Mouse (Mus musculus) cerebellum, adult 2 months (tissue): Measurements from ENCODE around the gene Abcc9. TPM values are rescaled to one million over a fixed set of nuclear protein-coding genes. Genes with fewer than 3 reads are reported as not detected.

ENCODE experiments used
- DNase-seq, 2 experiments: peaks; one replicate each; pipeline ENCODE4 v3.0.0; 2021
- H3K27ac ChIP-seq: fragments of 200-500 bp; 2 replicates; pipeline ENCODE4 v1.5.1; 2012; ENCODE audit warnings: low read length, control low read depth, inconsistent platforms; ENCODE audit not compliant: insufficient read depth
- H3K27me3 ChIP-seq: fragments of 200-500 bp; 2 replicates; pipeline ENCODE4 v1.6.1; 2012; ENCODE audit warnings: inconsistent platforms, mild to moderate bottlenecking, low read length, moderate library complexity; ENCODE audit not compliant: control insufficient read depth, insufficient read depth
- H3K4me1 ChIP-seq: fragments of 200-500 bp; 2 replicates; pipeline ENCODE4 v1.6.1; 2011; ENCODE audit warnings: low read length; ENCODE audit not compliant: control insufficient read depth, insufficient read depth
- H3K4me3 ChIP-seq: fragments of 200-500 bp; replicated peaks from 2 replicates; pipeline ENCODE3; 2011; ENCODE audit warnings: mild to moderate bottlenecking, low read depth, low read length, control low read depth; ENCODE audit not compliant: insufficient read depth
- CTCF ChIP-seq: fragments of 200-500 bp; IDR thresholded peaks from 2 replicates; pipeline ENCODE4 v1.5.1; 2011; ENCODE audit warnings: low read depth, mild to moderate bottlenecking, control low read depth, low read length, moderate library complexity, borderline replicate concordance; ENCODE audit not compliant: insufficient read depth
- POLR2A ChIP-seq: fragments of 200-500 bp; IDR thresholded peaks from 2 replicates; pipeline ENCODE4 v1.6.1; 2011; ENCODE audit warnings: low read length, control low read depth, borderline replicate concordance; ENCODE audit not compliant: insufficient read depth
- WGBS: fragments of 180-500 bp; shearing (Covaris S2); methylation state at CpG from one replicate; pipeline ENCODE4 v1.1.7; 2018; 5-methylcytosine and 5-hydroxymethylcytosine counted together
- polyA plus RNA-seq: library from polyadenylated mRNA; depleted of rRNA; stranded (reverse); fragments of >200 nt; gene quantifications from 2 replicates; pipeline ENCODE4 v1.2.3, GENCODE M21; 2012

Gene Abcc9
- polyA plus RNA-seq, 1 experiment = 3.6 TPM

GRCm38 (mm10) chr6:142659038-142659437 lies 43.1 kb downstream of the Abcc9 start:
- DNase-seq = no peak
- 53% methylated on average over 5 of the region's 5 CpGs for WGBS
- no peaks in the 10 kb centered on the region for H3K4me1 ChIP-seq
- TF ChIP-seq POLR2A (no peak), CTCF (0 out of 2 replicates have a peak, but pooled peaks have one; percentile 5)
- H3K27ac ChIP-seq = no peak overlapping the region
- no peaks in the 10 kb centered on the region for H3K27me3 ChIP-seq
- no peak overlapping the region for H3K4me3 ChIP-seq

GRCm38 (mm10) chr6:142654561-142654960 lies 47.6 kb downstream of the Abcc9 start:
- no peak for DNase-seq
- no peak overlapping the region for H3K27ac ChIP-seq
- H3K4me1 ChIP-seq = no peaks in the 10 kb centered on the region
- WGBS = 52% methylated on average over 5 of the region's 5 CpGs
- no peaks in the 10 kb centered on the region for H3K27me3 ChIP-seq
- no peak for TF ChIP-seq POLR2A
- no peak for TF ChIP-seq CTCF
- no peak overlapping the region for H3K4me3 ChIP-seq

GRCm38 (mm10) chr6:142652175-142652574 lies 49.9 kb downstream of the Abcc9 start:
- DNase-seq = no peak
- H3K4me1 ChIP-seq = no peaks in the 10 kb centered on the region
- no peak for TF ChIP-seq CTCF
- TF ChIP-seq POLR2A = no peak
- WGBS = 68% methylated on average over 1 of the region's 1 CpGs
- no peaks in the 10 kb centered on the region for H3K27me3 ChIP-seq
- H3K27ac ChIP-seq = no peak overlapping the region
- no peak overlapping the region for H3K4me3 ChIP-seq

- Histone ChIP-seq H3K4me3 (no peak overlapping the region), H3K4me1 (no peaks in the 10 kb centered on the region), H3K27ac (no peak overlapping the region), H3K27me3 (no peaks in the 10 kb centered on the region)
- TF ChIP-seq CTCF (no peak), POLR2A (no peak)
- 73% methylated on average over 3 of the region's 3 CpGs for WGBS
- DNase-seq = no peak
Measured at GRCm38 (mm10) chr6:142649331-142649730, 52.8 kb downstream of the Abcc9 start.

- H3K4me1 ChIP-seq = no peaks in the 10 kb centered on the region
- DNase-seq = no peak
- H3K4me3 ChIP-seq = no peak overlapping the region
- WGBS = 79% methylated on average over 7 of the region's 7 CpGs
- TF ChIP-seq CTCF (no peak), POLR2A (no peak)
- no peak overlapping the region for H3K27ac ChIP-seq
- no peaks in the 10 kb centered on the region for H3K27me3 ChIP-seq
Measured at GRCm38 (mm10) chr6:142645474-142645873, 56.6 kb downstream of the Abcc9 start.

DNA sequence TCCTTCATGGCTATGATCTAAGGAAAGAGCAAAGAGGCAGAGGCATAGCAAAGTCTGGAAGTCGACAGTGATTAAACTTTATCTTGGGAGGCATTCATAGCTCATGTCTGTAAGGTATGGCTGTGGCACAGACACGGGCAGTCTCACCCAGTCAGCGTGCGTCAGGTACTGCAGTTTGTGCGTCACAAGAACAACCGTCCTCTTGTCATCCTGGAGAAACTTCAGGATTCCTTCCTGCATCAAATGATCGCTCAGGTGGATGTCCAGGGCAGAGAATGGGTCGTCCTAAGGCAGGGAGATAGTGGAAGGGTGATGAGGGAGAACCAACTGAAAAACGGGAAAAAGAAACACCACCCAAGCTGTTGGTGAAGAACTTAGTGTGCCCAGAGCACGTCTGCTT lies 62.8 kb downstream of the Abcc9 start:
- no peaks in the 10 kb centered on the region for H3K27me3 ChIP-seq
- H3K4me1 ChIP-seq = no peaks in the 10 kb centered on the region
- no peak overlapping the region for H3K4me3 ChIP-seq
- TF ChIP-seq CTCF (no peak), POLR2A (no peak)
- no peak overlapping the region for H3K27ac ChIP-seq
- no peak for DNase-seq
- 86% methylated on average over 10 of the region's 10 CpGs for WGBS

GRCm38 (mm10) chr6:142635654-142636053 lies 66.5 kb downstream of the Abcc9 start:
- Histone ChIP-seq H3K4me1 (no peaks in the 10 kb centered on the region), H3K27me3 (no peaks in the 10 kb centered on the region), H3K27ac (no peak overlapping the region), H3K4me3 (no peak overlapping the region)
- 69% methylated on average over 4 of the region's 4 CpGs for WGBS
- no peak for DNase-seq
- no peak for TF ChIP-seq POLR2A
- no peak for TF ChIP-seq CTCF

- DNase-seq = no peak
- no peak for TF ChIP-seq POLR2A
- no peak for TF ChIP-seq CTCF
Measured at GRCm38 (mm10) chr6:142635185-142635583, 66.9 kb downstream of the Abcc9 start.

More at GRCm38 (mm10) chr6:142635185-142635583, 66.9 kb downstream of the Abcc9 start:
- Histone ChIP-seq H3K4me3 (no peak overlapping the region), H3K4me1 (no peaks in the 10 kb centered on the region), H3K27me3 (no peaks in the 10 kb centered on the region), H3K27ac (no peak overlapping the region)
